Mouse (Mus musculus) large intestine, adult 2 months (tissue): ENCODE measurements around the gene Dpysl5. TPM values are rescaled to one million over a fixed set of nuclear protein-coding genes. Genes with fewer than 3 reads are reported as not detected.
"Not testable (repeated sequence)": the region's sequence is repeated elsewhere in the genome, so short reads cannot be mapped to it uniquely, and the experiment has no call there.

ENCODE experiments used
- DNase-seq: peaks from one replicate; pipeline ENCODE4 v3.0.0-alpha.2; 2012; ENCODE audit warnings: low read depth, low spot score
- WGBS: fragments of 180-500 bp; shearing (Covaris S2); methylation state at CpG from one replicate; pipeline ENCODE4 v1.1.7; 2018; 5-methylcytosine and 5-hydroxymethylcytosine counted together
- polyA plus RNA-seq: library from polyadenylated mRNA; depleted of rRNA; stranded (reverse); fragments of >200 nt; gene quantifications from 2 replicates; pipeline ENCODE4 v1.2.3, GENCODE M21; 2012

Gene Dpysl5
- polyA plus RNA-seq, 1 experiment = 0.92 TPM

GRCm38 (mm10) chr5:30700361-30701000, 10.9 kb upstream of the Dpysl5 start:
- DNase-seq = no peak
- 76% methylated on average over 8 of the region's 8 CpGs for WGBS

GRCm38 (mm10) chr5:30701373-30701772, 10.0 kb upstream of the Dpysl5 start:
- DNase-seq = not testable (repeated sequence)
- 45% methylated on average over 4 of the region's 4 CpGs for WGBS

- DNase-seq = no peak
- WGBS = 75% methylated on average over 3 of the region's 3 CpGs
Observed at GRCm38 (mm10) chr5:30701866-30702265, 9.5 kb upstream of the Dpysl5 start.

- peak; percentile 37 for DNase-seq
- WGBS = 7% methylated on average over 13 of the region's 13 CpGs
Observed at GRCm38 (mm10) chr5:30709744-30710383, 1.5 kb upstream of the Dpysl5 start.

- 31% methylated on average over 8 of the region's 8 CpGs for WGBS
Observed at GRCm38 (mm10) chr5:30710486-30710885, 878 bp upstream of the Dpysl5 start.

GRCm38 (mm10) chr5:30712002-30712390, 632 bp downstream of the Dpysl5 start:
- WGBS = under 1% methylated on average over 14 of the region's 14 CpGs
- DNase-seq = no peak

More at GRCm38 (mm10) chr5:30710486-30710885, 878 bp upstream of the Dpysl5 start:
- DNase-seq = no peak

GRCm38 (mm10) chr5:30712441-30713298, 1.3 kb downstream of the Dpysl5 start:
- no peak for DNase-seq
- under 1% methylated on average over 43 of the region's 43 CpGs for WGBS

- DNase-seq = no peak
Observed at GRCm38 (mm10) chr5:30713299-30713675, 1.9 kb downstream of the Dpysl5 start.

GRCm38 (mm10) chr5:30713691-30714090, 2.3 kb downstream of the Dpysl5 start:
- 21% methylated on average over 11 of the region's 11 CpGs for WGBS

More at GRCm38 (mm10) chr5:30713299-30713675, 1.9 kb downstream of the Dpysl5 start:
- WGBS = 3% methylated on average over 20 of the region's 20 CpGs

GRCm38 (mm10) chr5:30716311-30716710, 4.9 kb downstream of the Dpysl5 start:
- 88% methylated on average over 2 of the region's 2 CpGs for WGBS

More at GRCm38 (mm10) chr5:30713691-30714090, 2.3 kb downstream of the Dpysl5 start:
- DNase-seq = no peak

GRCm38 (mm10) chr5:30717506-30717905, 6.1 kb downstream of the Dpysl5 start:
- 67% methylated on average over 4 of the region's 4 CpGs for WGBS

More at GRCm38 (mm10) chr5:30716311-30716710, 4.9 kb downstream of the Dpysl5 start:
- no peak for DNase-seq

GRCm38 (mm10) chr5:30717991-30718703, 6.8 kb downstream of the Dpysl5 start:
- DNase-seq = no peak
- 67% methylated on average over 10 of the region's 10 CpGs for WGBS

More at GRCm38 (mm10) chr5:30717506-30717905, 6.1 kb downstream of the Dpysl5 start:
- DNase-seq = no peak

GRCm38 (mm10) chr5:30721935-30722334, 10.6 kb downstream of the Dpysl5 start:
- 80% methylated on average over 8 of the region's 8 CpGs for WGBS
- DNase-seq = no peak

GRCm38 (mm10) chr5:30726151-30726693, 14.9 kb downstream of the Dpysl5 start:
- 78% methylated on average over 5 of the region's 5 CpGs for WGBS
- no peak for DNase-seq

- no peak for DNase-seq
- WGBS = 86% methylated on average over 7 of the region's 7 CpGs
Observed at GRCm38 (mm10) chr5:30732511-30732910, 21.1 kb downstream of the Dpysl5 start.

- DNase-seq = no peak
- WGBS = 69% methylated on average over 4 of the region's 4 CpGs
Observed at GRCm38 (mm10) chr5:30734666-30735065, 23.3 kb downstream of the Dpysl5 start.

GRCm38 (mm10) chr5:30738127-30738828, 26.9 kb downstream of the Dpysl5 start:
- 55% methylated on average over 10 of the region's 10 CpGs for WGBS
- DNase-seq = no peak

GRCm38 (mm10) chr5:30739595-30739994, 28.2 kb downstream of the Dpysl5 start:
- 79% methylated on average over 8 of the region's 8 CpGs for WGBS
- no peak for DNase-seq
